Mouse (Mus musculus) limb, embryonic 10.5 days (tissue): Measurements from ENCODE around the gene Stom. TPM values are rescaled to one million over a fixed set of nuclear protein-coding genes. Genes with fewer than 3 reads are reported as not detected.

Experiments
- DNase-seq: peaks from one replicate; pipeline ENCODE4 v3.0.0-alpha.2; 2017; ENCODE audit warnings: low spot score
- H3K27ac ChIP-seq: fragments of 300-500 bp; sonication (generic); 2 replicates; pipeline ENCODE4 v1.5.1; 2016; ENCODE audit warnings: mild to moderate bottlenecking
- H3K27me3 ChIP-seq: fragments of 300-500 bp; sonication (generic); 2 replicates; pipeline ENCODE4 v1.6.1; 2016; ENCODE audit warnings: low read depth, mild to moderate bottlenecking; ENCODE audit not compliant: poor library complexity, severe bottlenecking
- H3K36me3 ChIP-seq: fragments of 300-500 bp; sonication (generic); 2 replicates; pipeline ENCODE4 v1.6.1; 2016; ENCODE audit warnings: mild to moderate bottlenecking, moderate library complexity
- H3K4me1 ChIP-seq: fragments of 300-500 bp; sonication (generic); 2 replicates; pipeline ENCODE4 v1.6.1; 2016
- H3K4me3 ChIP-seq: fragments of 300-500 bp; sonication (generic); 2 replicates; pipeline ENCODE4 v1.5.1; 2016; ENCODE audit warnings: mild to moderate bottlenecking, moderate library complexity
- H3K9me3 ChIP-seq: fragments of 300-500 bp; sonication (generic); replicated peaks from 2 replicates; pipeline ENCODE4 v1.6.1; 2016; ENCODE audit warnings: mild to moderate bottlenecking
- WGBS: fragments of 180-500 bp; shearing (Covaris S2); methylation state at CpG from one replicate; pipeline ENCODE4 v1.1.7; 2016; 5-methylcytosine and 5-hydroxymethylcytosine counted together
- polyA plus RNA-seq: library from polyadenylated mRNA; unstranded; fragments of >200 nt; fragmentation: Nextera tagmentation; extraction: Ambion mirVana; gene quantifications from 2 replicates; pipeline ENCODE4 v1.2.1, GENCODE M21; 2016

Gene Stom
- polyA plus RNA-seq, 1 experiment from 2014 or later, result 10.2 TPM

DNA sequence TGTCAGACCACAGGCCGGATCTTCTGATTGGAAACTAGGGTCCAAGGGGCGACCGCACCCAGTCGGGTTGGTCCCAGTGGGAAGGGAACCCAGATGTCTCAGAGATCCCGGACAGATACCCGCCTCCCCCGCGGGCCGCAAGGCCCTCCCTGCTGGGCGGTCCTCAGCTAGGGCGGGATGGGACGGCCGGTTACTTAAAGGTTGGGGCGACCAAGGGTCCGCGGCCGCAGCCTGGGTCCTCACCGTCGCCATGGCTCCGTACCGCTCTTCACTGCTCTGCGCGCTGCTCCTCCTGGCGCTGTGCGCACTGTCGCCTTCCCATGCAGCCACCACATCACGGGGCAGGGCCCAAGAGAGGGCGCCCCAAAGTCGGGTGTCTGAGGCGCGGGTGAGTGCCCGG, 54.6 kb downstream of the Stom start:
- Histone ChIP-seq H3K36me3 (no peaks in the 10 kb centered on the region), H3K4me3 (peak overlapping the region; percentile 55), H3K9me3 (no peaks in the 10 kb centered on the region), H3K4me1 (peaks cover 14% of the 10 kb centered on the region), H3K27me3 (peaks cover 71% of the 10 kb centered on the region), H3K27ac (peak overlapping the region; percentile 56; the same call in 1 of the 2 replicates)
- WGBS, result 1% methylated on average over 32 of the region's 32 CpGs
- peak; percentile 57 for DNase-seq

DNA sequence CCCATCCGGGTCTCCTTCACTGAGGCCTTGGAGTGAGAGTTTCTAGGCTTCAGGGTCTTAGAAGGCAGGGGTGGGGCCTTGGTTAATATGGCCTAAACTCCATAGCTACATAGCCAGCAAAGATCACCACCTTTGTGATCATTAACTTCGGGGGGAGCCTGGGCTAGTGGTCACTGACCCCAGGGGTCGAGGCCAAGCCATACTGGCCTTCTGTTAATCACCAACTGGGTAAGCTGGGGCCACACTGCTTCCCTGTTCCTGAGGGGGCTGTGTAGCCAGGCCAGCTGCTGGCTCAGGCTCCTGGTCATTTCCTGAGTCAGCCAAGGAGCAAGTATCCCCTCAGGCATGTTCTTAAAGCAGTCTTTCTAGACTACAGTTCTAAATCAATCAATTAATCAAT, 56.8 kb downstream of the Stom start:
- no peak overlapping the region for H3K4me3 ChIP-seq
- 72% methylated on average over 3 of the region's 3 CpGs for WGBS
- H3K27ac ChIP-seq, result no peak overlapping the region
- peaks cover 63% of the 10 kb centered on the region for H3K27me3 ChIP-seq
- peaks cover 14% of the 10 kb centered on the region for H3K4me1 ChIP-seq
- no peaks in the 10 kb centered on the region for H3K36me3 ChIP-seq
- no peak for DNase-seq
- no peaks in the 10 kb centered on the region for H3K9me3 ChIP-seq

DNA sequence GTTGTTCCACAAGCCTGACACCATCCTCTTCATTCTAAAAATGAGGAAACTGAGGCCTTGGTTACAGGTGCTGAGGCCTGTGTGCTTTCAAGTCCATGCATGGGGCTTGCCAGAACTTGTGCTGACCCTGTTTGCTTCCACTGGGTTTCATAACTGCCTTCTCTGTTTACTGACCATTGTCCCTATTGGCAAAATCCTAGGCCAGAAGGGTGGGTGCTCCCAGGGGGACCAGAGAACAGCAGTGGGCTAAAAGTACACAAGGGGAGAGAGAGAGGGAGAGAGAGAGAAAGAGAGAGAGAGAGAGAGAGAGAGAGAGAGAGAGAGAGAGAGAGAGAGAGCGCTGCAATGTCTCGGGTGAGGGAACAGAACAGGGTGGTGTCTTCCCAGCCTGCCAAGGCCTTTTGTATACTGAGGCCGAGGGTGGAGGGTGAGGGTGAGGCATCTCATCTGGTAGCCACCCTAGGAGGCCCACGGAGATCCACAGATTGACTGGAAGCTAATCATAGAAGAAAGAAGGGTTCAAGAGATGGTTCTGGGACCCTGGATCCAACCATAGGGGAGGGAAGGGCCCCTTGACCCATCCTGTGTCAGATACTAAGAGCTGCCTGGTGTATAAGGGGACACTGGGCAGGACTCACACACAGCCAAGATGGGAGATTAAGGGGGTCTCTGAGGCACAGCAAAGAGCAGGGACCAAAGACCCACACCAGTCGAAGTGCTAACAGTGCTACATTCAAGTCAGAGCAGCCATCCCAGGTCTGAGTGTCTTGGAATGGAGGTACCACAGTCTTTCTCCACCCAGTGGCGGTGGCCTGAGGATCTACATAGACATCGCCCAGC, 58.2 kb downstream of the Stom start:
- WGBS, result 85% methylated on average over 7 of the region's 7 CpGs

DNA sequence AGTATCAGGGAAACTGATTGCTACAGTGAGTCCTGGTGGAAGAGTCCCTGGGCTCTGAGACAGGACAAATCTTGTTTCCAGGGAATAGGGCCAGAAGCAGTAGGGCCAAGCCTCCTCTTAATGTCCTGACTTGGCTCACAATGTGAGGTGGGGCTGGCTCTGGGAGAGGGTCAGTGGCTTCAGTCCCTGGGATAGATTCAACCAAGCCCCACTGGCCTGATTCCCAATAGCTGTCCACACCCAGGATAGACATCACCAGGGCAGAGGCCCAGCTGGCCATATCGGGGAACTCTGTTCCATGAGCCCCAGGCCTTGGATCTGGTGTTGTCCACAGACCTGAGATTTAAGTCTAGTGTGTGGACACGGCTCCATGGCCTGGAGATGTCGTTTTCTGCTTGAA, 59.1 kb downstream of the Stom start:
- Histone ChIP-seq H3K9me3 (no peaks in the 10 kb centered on the region), H3K27ac (no peak overlapping the region), H3K4me3 (no peak overlapping the region), H3K27me3 (peaks cover 39% of the 10 kb centered on the region), H3K4me1 (peaks cover 24% of the 10 kb centered on the region), H3K36me3 (no peaks in the 10 kb centered on the region)
- no peak for DNase-seq
- WGBS, result 84% methylated on average over 3 of the region's 3 CpGs

More for the DNA sequence above, 58.2 kb downstream of the Stom start:
- no peaks in the 10 kb centered on the region for H3K9me3 ChIP-seq
- no peak for DNase-seq
- H3K27ac ChIP-seq, result no peak overlapping the region
- H3K4me3 ChIP-seq, result no peak overlapping the region
- peaks cover 20% of the 10 kb centered on the region for H3K4me1 ChIP-seq
- H3K27me3 ChIP-seq, result peaks cover 48% of the 10 kb centered on the region
- no peaks in the 10 kb centered on the region for H3K36me3 ChIP-seq

DNA sequence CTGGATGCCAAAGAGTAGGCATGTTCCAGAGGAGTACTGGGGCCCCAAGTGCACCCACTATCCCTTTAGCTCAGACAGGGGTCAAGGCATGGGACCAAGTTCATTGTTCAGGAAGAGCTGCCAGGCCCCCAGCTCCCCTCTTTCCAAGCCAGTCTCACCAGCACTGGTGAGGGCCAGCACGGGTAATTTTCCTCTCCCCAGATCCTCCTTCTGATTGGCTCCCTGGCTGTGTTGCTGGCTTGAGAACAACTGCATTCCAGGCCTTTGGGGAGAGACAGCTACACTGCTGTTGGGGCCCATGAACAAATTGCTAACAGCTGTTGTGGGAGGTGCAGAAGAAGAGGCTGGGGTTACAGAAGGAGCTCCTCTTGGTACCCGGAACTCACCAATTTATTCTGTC, 63.2 kb downstream of the Stom start:
- Histone ChIP-seq H3K27ac (peak overlapping the region; percentile 82), H3K4me1 (peaks cover 33% of the 10 kb centered on the region), H3K36me3 (no peaks in the 10 kb centered on the region), H3K4me3 (no peak overlapping the region), H3K9me3 (no peaks in the 10 kb centered on the region), H3K27me3 (peaks cover 6% of the 10 kb centered on the region; the same call in 1 of the 2 replicates)
- WGBS, result 6% methylated on average over 2 of the region's 2 CpGs
- peak; percentile 48 for DNase-seq

DNA sequence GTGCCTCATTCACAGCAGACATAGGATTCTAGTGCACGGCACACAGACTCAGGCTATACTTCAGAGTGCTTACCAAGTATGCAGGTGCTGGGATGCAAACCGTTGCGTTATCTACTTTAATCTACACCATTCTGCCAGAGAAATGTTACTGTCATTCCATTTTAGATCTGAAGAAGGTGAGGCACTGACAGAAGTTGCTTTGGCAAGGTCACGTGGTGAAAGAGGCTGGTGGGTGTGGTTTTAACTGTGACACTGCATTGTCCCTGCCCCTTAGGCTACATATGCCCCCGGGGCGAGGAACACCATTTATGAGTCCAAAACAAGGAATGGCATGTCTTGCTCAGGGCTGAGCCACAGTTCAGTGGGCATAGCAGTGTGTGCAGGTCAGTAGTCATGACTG, 63.9 kb downstream of the Stom start:
- Histone ChIP-seq H3K36me3 (no peaks in the 10 kb centered on the region), H3K27ac (peak overlapping the region; percentile 82), H3K4me3 (no peak overlapping the region), H3K9me3 (no peaks in the 10 kb centered on the region), H3K27me3 (0 out of 2 replicates have a peak, but pooled peaks cover 9% of the 10 kb centered on the region), H3K4me1 (peaks cover 33% of the 10 kb centered on the region)
- 89% methylated on average over 6 of the region's 6 CpGs for WGBS
- DNase-seq, result peak; percentile 30

DNA sequence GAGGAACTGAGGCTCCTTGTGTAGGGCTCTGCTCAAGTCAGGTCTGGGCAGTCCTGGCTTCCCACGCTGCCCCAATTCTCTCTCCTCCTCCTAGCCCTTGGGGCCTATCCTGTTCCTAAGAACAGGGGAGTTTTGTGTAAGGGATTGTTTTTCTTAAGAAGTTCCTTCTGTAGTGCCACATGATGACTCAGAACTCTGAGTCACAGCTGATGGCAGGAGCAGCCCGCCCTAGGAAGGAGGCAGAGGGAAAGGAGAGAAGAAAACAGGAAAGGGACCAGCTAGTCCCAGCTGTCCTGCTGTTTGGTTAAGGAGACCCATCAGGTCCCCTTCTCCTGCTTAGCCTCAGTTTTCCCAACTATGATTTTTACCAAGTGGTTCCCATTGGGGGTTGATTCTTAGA, 65.0 kb downstream of the Stom start:
- 0 out of 2 replicates have a peak, but pooled peaks cover 11% of the 10 kb centered on the region for H3K27me3 ChIP-seq
- WGBS, result 85% methylated on average over 2 of the region's 2 CpGs
- H3K4me3 ChIP-seq, result no peak overlapping the region
- H3K27ac ChIP-seq, result no peak overlapping the region
- DNase-seq, result no peak
- H3K4me1 ChIP-seq, result peaks cover 38% of the 10 kb centered on the region
- no peaks in the 10 kb centered on the region for H3K36me3 ChIP-seq
- no peaks in the 10 kb centered on the region for H3K9me3 ChIP-seq

DNA sequence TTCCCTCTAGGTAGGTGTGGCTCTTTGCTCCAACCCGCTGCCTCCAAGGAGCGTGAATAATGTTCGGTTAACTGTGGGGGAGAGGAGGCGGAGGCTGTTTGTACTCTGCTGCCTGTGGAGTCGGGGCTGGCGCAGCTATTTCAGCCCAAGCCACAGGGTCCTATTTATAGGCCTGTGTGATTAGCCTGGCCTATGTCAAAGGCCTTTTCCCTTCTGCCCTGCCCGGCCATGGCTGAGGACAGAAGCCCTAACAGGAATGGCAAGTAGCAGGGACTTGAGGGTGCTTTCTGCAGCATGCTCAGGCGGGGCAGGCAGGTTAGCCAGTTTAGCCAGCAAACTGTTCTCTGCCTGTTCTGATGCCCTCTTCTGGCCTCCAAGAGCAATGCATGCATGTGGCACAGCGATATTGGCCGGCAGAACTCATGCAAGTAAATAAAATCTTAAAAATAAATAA, 66.2 kb downstream of the Stom start:
- peak; percentile 69 for DNase-seq
- no peak overlapping the region for H3K27ac ChIP-seq
- H3K9me3 ChIP-seq, result no peaks in the 10 kb centered on the region
- H3K4me3 ChIP-seq, result no peak overlapping the region
- 22% methylated on average over 10 of the region's 10 CpGs for WGBS
- no peaks in the 10 kb centered on the region for H3K36me3 ChIP-seq
- H3K27me3 ChIP-seq, result 0 out of 2 replicates have a peak, but pooled peaks cover 14% of the 10 kb centered on the region
- peaks cover 48% of the 10 kb centered on the region for H3K4me1 ChIP-seq

DNA sequence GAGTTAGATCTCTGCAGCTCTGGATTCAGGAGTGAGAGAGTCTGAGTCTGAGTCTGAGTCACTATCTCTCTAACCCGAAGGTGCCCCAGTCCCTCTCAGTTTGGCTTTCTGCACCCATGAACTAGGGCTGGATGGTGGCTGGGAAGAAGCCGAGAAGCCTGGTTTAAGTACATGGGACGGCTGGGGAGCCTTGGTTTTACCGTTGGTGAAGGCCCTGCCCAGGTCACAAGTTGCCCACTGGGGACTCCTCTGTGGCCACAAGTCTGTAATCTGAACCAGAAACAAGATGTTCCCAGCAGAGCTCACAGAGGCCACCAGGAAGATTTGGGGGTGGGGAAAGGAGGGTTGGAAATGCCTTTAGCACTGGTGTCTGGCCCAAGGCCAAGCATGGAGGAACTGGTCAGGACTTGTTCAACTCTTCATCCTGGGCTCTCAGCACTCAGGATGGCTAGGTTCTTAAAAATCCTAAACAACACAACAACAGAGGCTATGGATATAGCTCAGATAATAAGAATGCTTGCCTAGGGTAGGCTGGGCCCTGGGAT, 67.0 kb downstream of the Stom start:
- no peak overlapping the region for H3K4me3 ChIP-seq
- no peak for DNase-seq
- H3K4me1 ChIP-seq, result peaks cover 55% of the 10 kb centered on the region
- no peaks in the 10 kb centered on the region for H3K36me3 ChIP-seq
- H3K9me3 ChIP-seq, result no peaks in the 10 kb centered on the region
- 0 out of 2 replicates have a peak overlapping the region, but pooled peaks have one; percentile 32 for H3K27ac ChIP-seq
- 79% methylated on average over 4 of the region's 4 CpGs for WGBS
- peaks cover 18% of the 10 kb centered on the region; the same call in 1 of the 2 replicates for H3K27me3 ChIP-seq

DNA sequence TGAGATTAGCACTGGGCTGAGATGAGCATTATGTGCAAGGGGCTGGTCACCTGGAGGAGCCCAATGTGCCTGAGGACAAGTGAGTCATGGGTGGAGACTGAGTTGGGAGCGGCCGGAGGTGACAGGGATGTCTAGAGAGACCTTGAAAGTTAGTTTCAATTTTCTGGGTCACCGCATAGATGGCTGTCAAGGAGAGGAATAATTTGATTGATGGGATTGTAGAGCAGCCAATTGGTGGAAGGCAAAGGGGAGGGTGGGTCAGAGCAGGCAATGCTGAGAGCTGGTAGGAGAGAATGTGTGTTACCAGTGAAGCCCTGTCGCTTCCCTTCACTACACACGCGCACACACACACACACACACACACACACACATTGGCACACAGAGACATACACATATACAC, 67.6 kb downstream of the Stom start:
- Histone ChIP-seq H3K27me3 (peaks cover 21% of the 10 kb centered on the region; the same call in 1 of the 2 replicates), H3K36me3 (no peaks in the 10 kb centered on the region), H3K4me3 (no peak overlapping the region), H3K4me1 (peaks cover 56% of the 10 kb centered on the region), H3K9me3 (no peaks in the 10 kb centered on the region), H3K27ac (no peak overlapping the region)
- WGBS, result 88% methylated on average over 6 of the region's 6 CpGs
- no peak for DNase-seq

DNA sequence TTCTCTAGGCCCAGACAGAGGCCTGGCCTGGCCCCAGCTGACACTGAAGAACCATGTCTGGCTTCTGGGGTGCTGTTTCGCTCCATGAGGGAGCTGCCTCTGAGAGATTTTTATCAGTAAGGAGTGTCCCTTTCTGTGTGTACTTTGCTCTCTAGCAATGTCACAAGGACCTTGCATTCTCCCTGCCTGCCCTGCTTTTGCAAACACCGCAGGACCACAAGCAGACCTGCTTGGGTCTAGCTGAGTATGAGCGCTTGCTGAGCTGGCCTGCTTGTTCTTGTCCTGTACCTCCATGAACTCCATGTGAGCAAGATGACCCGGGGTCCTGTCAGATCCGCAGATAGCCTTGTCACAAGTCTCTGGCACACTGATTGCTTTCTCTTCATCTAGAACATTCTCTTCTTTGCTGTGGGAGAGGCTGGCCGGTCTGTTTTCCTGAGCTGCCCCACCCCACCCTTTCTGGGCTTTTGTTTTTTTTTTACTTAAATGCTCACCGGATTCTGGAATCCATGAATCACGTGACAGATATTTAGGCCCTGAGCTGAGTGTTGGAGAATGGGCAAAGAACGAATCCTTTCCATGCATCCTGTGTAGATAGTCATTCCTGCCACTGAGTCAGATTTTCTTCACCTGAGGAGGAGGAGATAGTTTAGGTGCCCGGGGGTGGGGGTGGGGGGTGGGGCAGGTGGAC, 68.8 kb downstream of the Stom start:
- H3K4me1 ChIP-seq, result peaks cover 45% of the 10 kb centered on the region
- no peaks in the 10 kb centered on the region for H3K36me3 ChIP-seq
- 80% methylated on average over 10 of the region's 10 CpGs for WGBS
- no peak overlapping the region for H3K27ac ChIP-seq
- no peak for DNase-seq
- H3K9me3 ChIP-seq, result no peaks in the 10 kb centered on the region
- H3K4me3 ChIP-seq, result no peak overlapping the region
- peaks cover 27% of the 10 kb centered on the region; the same call in 1 of the 2 replicates for H3K27me3 ChIP-seq

DNA sequence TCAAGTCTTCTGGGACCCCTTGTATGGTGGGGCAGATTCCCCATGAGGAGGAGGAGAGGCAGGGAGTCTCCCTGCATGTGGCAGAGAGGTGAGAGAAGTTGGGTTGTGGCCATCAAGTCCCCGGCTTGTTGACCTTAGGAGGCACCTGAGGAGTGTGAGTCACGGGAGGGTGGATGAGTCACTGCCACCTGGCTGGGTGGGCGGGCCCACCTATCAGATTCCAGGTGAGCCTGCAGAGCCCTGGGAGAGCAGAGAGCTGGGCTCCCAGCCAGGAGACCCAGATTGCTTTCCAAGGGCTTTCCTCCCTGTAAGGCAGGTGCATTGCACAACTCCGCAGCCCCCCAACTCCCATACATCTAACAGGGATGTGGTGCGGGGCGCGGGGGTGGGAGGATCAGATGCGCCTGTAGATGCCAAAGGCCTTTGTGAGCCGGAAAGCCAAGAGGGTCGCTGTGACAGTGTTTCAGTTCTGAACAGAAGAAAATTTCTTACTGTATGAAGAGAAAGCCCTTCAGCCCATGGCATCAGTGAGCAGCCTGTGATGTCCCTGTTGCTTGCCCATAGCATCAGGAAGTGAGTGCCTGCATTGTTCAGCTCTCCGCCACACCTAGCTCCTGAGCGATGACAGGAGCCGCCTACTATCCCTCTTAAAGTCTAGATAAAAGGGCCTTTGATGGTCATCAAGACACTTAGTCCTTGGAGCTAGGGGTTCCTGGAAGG, 69.5 kb downstream of the Stom start:
- no peak for DNase-seq
- Histone ChIP-seq H3K9me3 (no peaks in the 10 kb centered on the region), H3K27me3 (peaks cover 28% of the 10 kb centered on the region; the same call in 1 of the 2 replicates), H3K27ac (peak overlapping the region; percentile 38; the same call in 1 of the 2 replicates), H3K4me3 (no peak overlapping the region), H3K36me3 (no peaks in the 10 kb centered on the region), H3K4me1 (peaks cover 41% of the 10 kb centered on the region)
- 78% methylated on average over 13 of the region's 13 CpGs for WGBS
